Mouse (Mus musculus) neural tube, embryonic 12.5 days (tissue): ENCODE results near the gene Iqcd. TPM values are rescaled to one million over a fixed set of nuclear protein-coding genes. Genes with fewer than 3 reads are reported as not detected.

Experiments
- polyA plus RNA-seq: library from polyadenylated mRNA; unstranded; fragments of >200 nt; fragmentation: Nextera tagmentation; extraction: Ambion mirVana; gene quantifications from 2 replicates; pipeline ENCODE4 v1.2.1, GENCODE M21; 2016

Gene Iqcd
- polyA plus RNA-seq, 1 experiment from 2014 or later: 0.70 TPM

Other genes with a start within 250 kb of the Iqcd start
- 64.9 and 70.8 TPM in 2 replicates for gene Lhx5, start 157.3 kb upstream of the Iqcd start, polyA plus RNA-seq
- gene Sdsl, start 116.2 kb upstream of the Iqcd start, polyA plus RNA-seq: 7.0 TPM in 2 replicates
- not detected in 2 replicates for gene Sds, start 112.5 kb upstream of the Iqcd start, polyA plus RNA-seq
- gene Plbd2, start 85.4 kb upstream of the Iqcd start, polyA plus RNA-seq: 44.7 and 46.2 TPM in 2 replicates
- 5.6 and 6.9 TPM in 2 replicates for gene Slc8b1, start 77.8 kb upstream of the Iqcd start, polyA plus RNA-seq
- 19.4 and 21.7 TPM in 2 replicates for gene Tpcn1, start 343 bp upstream of the Iqcd start, polyA plus RNA-seq
- gene Rita1, start 23.6 kb downstream of the Iqcd start, polyA plus RNA-seq: 19.1 and 20.1 TPM in 2 replicates
- gene Ddx54, start 23.7 kb downstream of the Iqcd start, polyA plus RNA-seq: 57.8 and 58.3 TPM in 2 replicates
- gene Cfap73, start 45.2 kb downstream of the Iqcd start, polyA plus RNA-seq: not detected in 2 replicates
- 0.15 and 0.33 TPM in 2 replicates for gene Rasal1, start 59.8 kb downstream of the Iqcd start, polyA plus RNA-seq
- gene Dtx1, start 122.9 kb downstream of the Iqcd start, polyA plus RNA-seq: 27.0 and 29.1 TPM in 2 replicates
- 0.09 and 0.19 TPM in 2 replicates for gene Oas2, start 160.8 kb downstream of the Iqcd start, polyA plus RNA-seq
- 0.23 and 0.47 TPM in 2 replicates for gene Oas3, start 188.6 kb downstream of the Iqcd start, polyA plus RNA-seq
- gene Oas1e, start 206.5 kb downstream of the Iqcd start, polyA plus RNA-seq: 0.24 TPM in 1 of 2 replicates, not detected in the other
- 0.33 and 0.58 TPM in 2 replicates for gene Oas1c, start 223.5 kb downstream of the Iqcd start, polyA plus RNA-seq